Comparison of ENCODE assay signal across 7 mouse cellular contexts in genomic region chr1:159135301-159135700, GRCm38 (mm10).
DNase-seq lines count a peak whose midpoint lies in the region; ATAC-seq and TF ChIP-seq lines count a peak whose summit lies in the region.

No protein-coding gene starts in this region.

- H3K27me3 ChIP-seq in hindbrain, embryonic 16.5 days (replicated peaks; ENCODE audit: control insufficient read depth, insufficient read depth, low read length) = no peaks in the 10 kb centered on the region
- H3K27me3 ChIP-seq in midbrain, embryonic 10.5 days (ENCODE audit: low read depth, poor library complexity, severe bottlenecking) = no peaks in the 10 kb centered on the region

- ATAC-seq in hindbrain, embryonic 16.5 days = peak; percentile 76

- intact Hi-C loops in gastrocnemius, adult 2 months (cut with DNase I) = loop anchor here (2.0 kb wide), 3 partner anchors 180 to 464 kb away; no protein-coding TSS in a partner anchor
- intact Hi-C loops in left cerebral cortex, adult 2 months (cut with DNase I) = loop anchor here (1.0 to 5.0 kb wide), 5 partner anchors 182 to 1583 kb away; no protein-coding TSS in a partner anchor

- no peaks in the 10 kb centered on the region for H3K36me3 ChIP-seq in hindbrain, embryonic 16.5 days (ENCODE audit: control insufficient read depth, insufficient read depth, low read length)
- no peaks in the 10 kb centered on the region for H3K36me3 ChIP-seq in midbrain, embryonic 10.5 days

- peak overlapping the region; percentile 42; the same call in 1 of the 2 replicates for H3K9ac ChIP-seq in hindbrain, embryonic 16.5 days (ENCODE audit: low read depth, low read length)

- no peak overlapping the region for H3K27ac ChIP-seq in gastrocnemius, adult 2 months
- H3K27ac ChIP-seq in hindbrain, embryonic 16.5 days (ENCODE audit: low read depth, low read length) = no peak overlapping the region
- H3K27ac ChIP-seq in left cerebral cortex, adult 2 months = no peak overlapping the region
- H3K27ac ChIP-seq in midbrain, embryonic 10.5 days (replicated peaks) = no peak overlapping the region

- DNase-seq in adrenal gland, adult (ENCODE audit: inconsistent age in 2 of 2, low spot score in 1 of 2) = peak; percentile 63 to 90
- peak; percentile 70 to 78 for DNase-seq in cerebellum, postnatal 36 days
- DNase-seq in gastrocnemius, adult 2 months = peak; percentile 71
- peak; percentile 79 to 84 for DNase-seq in left cerebral cortex, adult 2 months (ENCODE audit: extremely low spot score in 1 of 2, low spot score in 2 of 2)
- peak; percentile 79 for DNase-seq in midbrain, embryonic 10.5 days (ENCODE audit: low spot score)
- DNase-seq in skeletal muscle tissue, adult 2 months (ENCODE audit: low read depth, low spot score) = peak; percentile 50

- H3K4me3 ChIP-seq in gastrocnemius, adult 2 months = peak overlapping the region; percentile 37
- no peak overlapping the region for H3K4me3 ChIP-seq in hindbrain, embryonic 16.5 days (ENCODE audit: low read length)
- H3K4me3 ChIP-seq in left cerebral cortex, adult 2 months = peak overlapping the region; percentile 29; the same call in 1 of the 2 replicates
- H3K4me3 ChIP-seq in midbrain, embryonic 10.5 days = no peak overlapping the region

- no peaks in the 10 kb centered on the region for H3K9me3 ChIP-seq in hindbrain, embryonic 16.5 days (ENCODE audit: control insufficient read depth, low read length)
- peaks cover 4% of the 10 kb centered on the region; the same call in 1 of the 2 replicates for H3K9me3 ChIP-seq in midbrain, embryonic 10.5 days (replicated peaks)

- TF ChIP-seq CTCF in gastrocnemius, adult 2 months (IDR thresholded peaks at IDR 0.05) = peak; percentile 97
- TF ChIP-seq CTCF in left cerebral cortex, adult 2 months (IDR thresholded peaks at IDR 0.05) = peak; percentile 96

- WGBS in hindbrain, embryonic 16.5 days = 9% methylated on average over 10 of the region's 10 CpGs
- WGBS in midbrain, embryonic 10.5 days = 14% methylated on average over 10 of the region's 10 CpGs

- H3K4me2 ChIP-seq in hindbrain, embryonic 16.5 days (ENCODE audit: low read length) = peak overlapping the region; percentile 43

- no peaks in the 10 kb centered on the region for H3K4me1 ChIP-seq in hindbrain, embryonic 16.5 days (ENCODE audit: control insufficient read depth, insufficient read depth, low read depth, low read length)
- H3K4me1 ChIP-seq in midbrain, embryonic 10.5 days = no peaks in the 10 kb centered on the region

Comparison
In these comparisons a context has a peak if more than half of its experiments do, and no peak if none do; other contexts are left out.
1. H3K4me3 ChIP-seq: peak in gastrocnemius, adult 2 months (single experiment) and left cerebral cortex, adult 2 months (single experiment); none in hindbrain, embryonic 16.5 days (single experiment) and midbrain, embryonic 10.5 days (single experiment).
2. Peak in every context shown above with its lines, with median percentiles within 50 percentile points of each other: DNase-seq.